Mouse (Mus musculus): Measurements from ENCODE around the gene Pla2g15.

DNA sequence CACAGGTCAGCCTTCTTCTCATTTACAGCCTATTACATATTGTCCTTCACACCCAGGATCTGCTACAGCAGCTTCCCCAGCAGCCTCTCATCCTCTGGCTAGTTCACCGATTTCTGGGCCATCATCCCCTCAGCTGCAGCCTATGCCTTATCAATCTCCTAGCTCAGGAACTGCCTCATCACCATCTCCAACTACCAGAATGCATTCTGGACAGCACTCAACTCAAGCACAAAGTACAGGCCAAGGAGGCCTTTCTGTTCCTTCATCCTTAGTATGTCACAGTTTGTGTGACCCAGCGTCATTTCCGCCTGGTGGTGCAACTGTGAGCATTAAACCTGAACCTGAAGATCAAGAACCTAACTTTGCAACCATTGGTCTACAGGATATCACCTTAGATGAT, 41.5 kb upstream of the Pla2g15 start:
- TF ChIP-seq CTCF (conservative IDR thresholded peaks at IDR 0.05; ENCODE audit: low read length) (no peak), POU5F1 (IDR thresholded peaks at IDR 0.05; ENCODE audit: borderline replicate concordance, low read length) (no peak), NANOG (IDR thresholded peaks at IDR 0.05; ENCODE audit: borderline replicate concordance, low read length) (no peak)

Measured in E14TG2a.4 (cell line).